Mouse (Mus musculus) limb, embryonic 12.5 days (tissue): ENCODE data around the gene Gm10260. TPM values are rescaled to one million over a fixed set of nuclear protein-coding genes. Genes with fewer than 3 reads are reported as not detected.

Experiments used
- ATAC-seq: fragments of 200-750 bp; cut with Nextera tagmentation; 2 replicates; pipeline ENCODE4 v1.8.0; 2017; ENCODE audit warnings: low read depth, moderate TSS enrichment; ENCODE audit not compliant: insufficient number of reproducible peaks, insufficient read depth, low FRiP score, low TSS enrichment
- H3K27ac ChIP-seq: fragments of 300-500 bp; sonication (generic); 2 replicates; pipeline ENCODE4 v1.5.1; 2016; ENCODE audit warnings: mild to moderate bottlenecking, moderate library complexity
- H3K27me3 ChIP-seq: fragments of 300-500 bp; sonication (generic); 2 replicates; pipeline ENCODE4 v1.6.1; 2016; ENCODE audit warnings: mild to moderate bottlenecking, moderate library complexity
- H3K36me3 ChIP-seq: fragments of 300-500 bp; sonication (generic); 2 replicates; pipeline ENCODE4 v1.6.1; 2016; ENCODE audit warnings: mild to moderate bottlenecking, moderate library complexity
- H3K4me1 ChIP-seq: fragments of 300-500 bp; sonication (generic); replicated peaks from 2 replicates; pipeline ENCODE4 v1.6.1; 2016
- H3K4me2 ChIP-seq: fragments of 300-500 bp; sonication (generic); 2 replicates; pipeline ENCODE4 v1.6.1; 2016; ENCODE audit warnings: mild to moderate bottlenecking, moderate library complexity
- H3K4me3 ChIP-seq: fragments of 300-500 bp; sonication (generic); replicated peaks from 2 replicates; pipeline ENCODE4 v1.5.1; 2016; ENCODE audit warnings: mild to moderate bottlenecking
- H3K9ac ChIP-seq: fragments of 300-500 bp; sonication (generic); replicated peaks from 2 replicates; pipeline ENCODE4 v1.6.1; 2016; ENCODE audit warnings: mild to moderate bottlenecking, moderate library complexity
- H3K9me3 ChIP-seq: fragments of 300-500 bp; sonication (generic); 2 replicates; pipeline ENCODE4 v1.6.1; 2016; ENCODE audit warnings: mild to moderate bottlenecking, moderate library complexity
- WGBS: fragments of 180-500 bp; shearing (Covaris S2); methylation state at CpG from one replicate; pipeline ENCODE4 v1.1.7; 2016; 5-methylcytosine and 5-hydroxymethylcytosine counted together
- polyA plus RNA-seq: library from polyadenylated mRNA; unstranded; fragments of >200 nt; fragmentation: Nextera tagmentation; extraction: Ambion mirVana; gene quantifications from 2 replicates; pipeline ENCODE4 v1.2.1, GENCODE M21; 2016

Gm10260 gene
- polyA plus RNA-seq, 1 experiment from 2014 or later, result 6.4 TPM

DNA sequence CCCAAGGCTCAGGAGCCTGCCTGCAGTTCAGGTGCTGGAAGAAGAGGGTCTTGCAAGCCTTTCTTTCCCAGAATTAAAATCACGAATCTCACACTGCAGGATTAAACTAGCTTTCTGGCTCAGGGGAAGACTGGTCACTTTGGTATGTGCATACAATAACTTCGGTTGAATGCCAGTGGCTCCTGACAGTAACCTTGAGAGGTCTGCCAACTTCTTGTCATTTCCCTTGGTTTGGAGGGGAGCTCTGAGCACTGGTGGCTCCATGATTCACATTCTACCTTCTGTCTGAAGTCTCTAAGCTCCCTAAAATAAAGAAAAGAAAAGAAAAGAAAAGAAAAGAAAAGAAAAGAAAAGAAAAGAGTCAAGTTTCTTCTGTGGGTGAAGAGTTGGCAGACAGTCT lies 16.4 kb downstream of the Gm10260 start:
- Histone ChIP-seq H3K4me1 (peaks cover 13% of the 10 kb centered on the region), H3K9ac (no peak overlapping the region), H3K4me3 (no peak overlapping the region), H3K36me3 (no peaks in the 10 kb centered on the region), H3K9me3 (no peaks in the 10 kb centered on the region), H3K4me2 (no peak overlapping the region), H3K27me3 (no peaks in the 10 kb centered on the region; the same call in 1 of the 2 replicates), H3K27ac (no peak overlapping the region)
- 66% methylated on average over 2 of the region's 2 CpGs for WGBS
- no peak for ATAC-seq

DNA sequence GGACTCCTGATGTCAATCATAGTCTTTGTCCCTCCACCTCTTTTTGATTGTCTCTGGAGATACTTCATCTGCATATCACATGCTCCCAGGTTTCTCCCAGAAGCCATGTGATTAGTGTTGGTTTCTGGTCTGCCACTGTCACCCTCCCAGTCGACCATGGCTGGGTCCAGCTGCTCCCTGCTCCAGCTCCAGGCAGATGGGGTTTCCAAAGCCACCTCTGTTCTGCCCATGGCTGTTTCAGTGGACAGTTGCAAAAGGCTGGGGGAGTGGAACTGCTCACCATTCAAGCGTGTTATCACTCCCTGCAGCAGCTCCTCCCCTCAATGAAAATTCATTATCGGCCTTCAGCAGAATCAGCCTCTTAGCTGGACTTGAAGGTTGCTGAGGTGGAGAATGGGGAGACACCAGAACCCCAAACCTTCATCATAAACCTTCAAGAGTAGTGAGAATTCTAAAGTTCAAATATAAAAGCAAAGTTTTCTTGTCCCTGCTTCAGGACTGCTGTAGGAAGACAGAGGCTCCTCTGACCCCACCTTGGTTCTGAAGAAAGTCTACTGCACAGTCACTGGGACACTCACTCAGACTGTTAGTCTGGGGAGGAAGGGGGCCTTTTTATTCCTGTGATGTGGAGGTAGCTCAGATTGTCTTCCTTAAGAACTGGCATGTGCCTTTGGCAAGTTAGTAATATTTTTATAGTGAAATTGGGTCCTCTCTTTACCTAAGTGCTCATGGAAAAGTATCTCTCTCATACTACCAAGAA lies 17.0 kb downstream of the Gm10260 start:
- no peak for ATAC-seq
- no peaks in the 10 kb centered on the region for H3K36me3 ChIP-seq
- H3K27me3 ChIP-seq, result no peaks in the 10 kb centered on the region; the same call in 1 of the 2 replicates
- H3K4me1 ChIP-seq, result peaks cover 13% of the 10 kb centered on the region
- whole genome bisulfite sequencing, result 62% methylated on average over 3 of the region's 3 CpGs
- no peak overlapping the region for H3K4me3 ChIP-seq
- H3K9me3 ChIP-seq, result no peaks in the 10 kb centered on the region
- no peak overlapping the region for H3K27ac ChIP-seq
- H3K4me2 ChIP-seq, result no peak overlapping the region
- no peak overlapping the region for H3K9ac ChIP-seq

- no peak for ATAC-seq
- H3K27me3 ChIP-seq, result no peaks in the 10 kb centered on the region
- H3K4me2 ChIP-seq, result no peak overlapping the region
- H3K9me3 ChIP-seq, result no peaks in the 10 kb centered on the region
- H3K27ac ChIP-seq, result no peak overlapping the region
- no peak overlapping the region for H3K4me3 ChIP-seq
- no peak overlapping the region for H3K9ac ChIP-seq
- 88% methylated on average over 6 of the region's 6 CpGs for WGBS
- no peaks in the 10 kb centered on the region for H3K4me1 ChIP-seq
- no peaks in the 10 kb centered on the region for H3K36me3 ChIP-seq
Observed at GRCm38 (mm10) chr13:97735931-97736330, 24.5 kb downstream of the Gm10260 start.

GRCm38 (mm10) chr13:97734760-97735159 lies 25.7 kb downstream of the Gm10260 start:
- H3K4me3 ChIP-seq, result no peak overlapping the region
- no peak overlapping the region for H3K4me2 ChIP-seq
- no peak overlapping the region for H3K9ac ChIP-seq
- no peak for ATAC-seq
- no peak overlapping the region for H3K27ac ChIP-seq
- no peaks in the 10 kb centered on the region for H3K27me3 ChIP-seq
- WGBS, result 91% methylated on average over 3 of the region's 3 CpGs
- H3K9me3 ChIP-seq, result no peaks in the 10 kb centered on the region
- no peaks in the 10 kb centered on the region for H3K4me1 ChIP-seq
- H3K36me3 ChIP-seq, result no peaks in the 10 kb centered on the region

DNA sequence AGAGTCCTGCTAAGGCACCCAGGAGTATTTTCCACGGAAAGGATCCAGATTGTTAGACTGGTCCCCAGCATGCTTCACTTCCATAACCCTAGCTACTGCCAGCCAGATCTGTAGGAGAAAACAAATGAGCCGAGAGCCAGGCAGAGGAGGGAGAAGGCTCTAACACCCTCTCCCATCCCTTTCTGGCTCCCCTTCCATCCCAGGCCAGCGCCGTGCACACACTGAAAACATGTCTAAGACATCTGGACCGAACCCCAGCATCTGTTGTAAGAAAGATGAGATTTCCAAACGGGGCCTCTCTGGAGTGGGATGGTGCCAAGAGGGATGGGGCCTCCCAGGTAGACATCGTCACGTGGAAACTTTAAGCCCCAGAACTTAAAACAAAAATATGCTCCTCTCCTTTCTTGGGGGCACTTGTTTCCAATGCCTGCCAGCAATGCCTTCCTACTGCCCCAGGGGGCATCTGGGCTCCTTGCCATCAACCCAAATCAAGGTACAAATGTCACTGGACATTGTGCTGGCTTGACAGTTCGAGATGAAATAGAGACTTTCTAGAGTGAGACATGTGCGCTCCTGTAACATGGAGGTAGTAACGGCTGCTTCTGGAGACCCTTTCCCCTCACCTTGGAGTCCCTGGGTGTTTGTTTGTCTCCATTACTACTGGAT lies 35.1 kb downstream of the Gm10260 start:
- H3K9me3 ChIP-seq, result no peaks in the 10 kb centered on the region
- no peak overlapping the region for H3K4me2 ChIP-seq
- ATAC-seq, result no peak
- no peaks in the 10 kb centered on the region for H3K27me3 ChIP-seq
- 75% methylated on average over 11 of the region's 11 CpGs for WGBS
- no peak overlapping the region for H3K4me3 ChIP-seq
- H3K9ac ChIP-seq, result no peak overlapping the region
- H3K4me1 ChIP-seq, result peaks cover 5% of the 10 kb centered on the region; the same call in 1 of the 2 replicates
- no peaks in the 10 kb centered on the region for H3K36me3 ChIP-seq
- H3K27ac ChIP-seq, result no peak overlapping the region

- Histone ChIP-seq H3K9me3 (no peaks in the 10 kb centered on the region), H3K27me3 (no peaks in the 10 kb centered on the region), H3K4me2 (no peak overlapping the region), H3K4me3 (no peak overlapping the region), H3K4me1 (peaks cover 5% of the 10 kb centered on the region; the same call in 1 of the 2 replicates), H3K9ac (no peak overlapping the region), H3K27ac (no peak overlapping the region), H3K36me3 (no peaks in the 10 kb centered on the region)
- no peak for ATAC-seq
- WGBS, result 76% methylated on average over 6 of the region's 6 CpGs
Observed at GRCm38 (mm10) chr13:97724551-97724950, 35.9 kb downstream of the Gm10260 start.

DNA sequence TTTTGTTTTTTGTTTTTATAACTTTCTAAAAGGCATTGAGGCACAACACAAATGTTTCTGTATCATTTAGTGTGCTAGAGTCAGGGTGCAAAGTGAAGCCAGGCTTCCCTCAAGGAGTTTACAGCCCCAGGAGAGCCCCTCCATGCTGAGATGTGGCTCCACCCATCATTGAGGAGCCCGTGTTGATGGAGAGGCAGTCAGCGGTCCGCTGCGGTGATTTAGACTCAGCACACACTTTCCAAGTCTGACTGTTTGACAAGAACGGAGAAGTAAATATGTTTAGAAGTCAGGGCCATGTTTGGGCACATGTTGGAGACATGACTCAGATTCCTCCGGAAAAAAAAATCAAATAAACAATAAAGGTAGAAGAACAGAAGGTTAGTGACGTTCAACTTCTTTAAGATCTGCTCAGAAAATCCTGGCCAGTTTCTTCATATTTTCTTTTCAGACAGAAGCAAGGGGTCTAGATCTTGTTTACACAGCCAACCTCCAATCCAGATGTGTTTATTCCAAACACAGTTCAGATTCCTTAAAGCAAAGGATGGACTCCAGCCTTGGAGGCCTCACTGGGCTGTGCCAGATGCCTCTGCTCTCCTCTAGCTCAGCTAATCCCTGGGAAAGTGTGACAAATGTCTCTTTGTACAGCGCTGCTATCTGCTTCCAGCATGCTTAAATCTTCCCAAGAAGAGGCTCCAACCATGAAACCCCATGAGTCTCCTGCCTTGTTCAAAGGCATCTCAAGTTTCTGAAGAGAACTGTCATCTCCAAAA lies 47.7 kb downstream of the Gm10260 start:
- H3K4me1 ChIP-seq, result 0 out of 2 replicates have a peak, but pooled peaks cover 6% of the 10 kb centered on the region
- 73% methylated on average over 8 of the region's 8 CpGs for WGBS
- no peaks in the 10 kb centered on the region for H3K9me3 ChIP-seq
- ATAC-seq, result no peak
- no peak overlapping the region for H3K4me3 ChIP-seq
- no peak overlapping the region for H3K4me2 ChIP-seq
- no peak overlapping the region for H3K27ac ChIP-seq
- H3K9ac ChIP-seq, result no peak overlapping the region
- H3K27me3 ChIP-seq, result no peaks in the 10 kb centered on the region
- no peaks in the 10 kb centered on the region for H3K36me3 ChIP-seq

GRCm38 (mm10) chr13:97711510-97711909 lies 48.9 kb downstream of the Gm10260 start:
- no peaks in the 10 kb centered on the region for H3K36me3 ChIP-seq
- H3K4me3 ChIP-seq, result no peak overlapping the region
- 0 out of 2 replicates have a peak, but pooled peaks cover 6% of the 10 kb centered on the region for H3K4me1 ChIP-seq
- H3K27ac ChIP-seq, result no peak overlapping the region
- no peaks in the 10 kb centered on the region for H3K27me3 ChIP-seq
- 87% methylated on average over 2 of the region's 2 CpGs for WGBS
- ATAC-seq, result no peak
- no peaks in the 10 kb centered on the region for H3K9me3 ChIP-seq
- no peak overlapping the region for H3K4me2 ChIP-seq
- H3K9ac ChIP-seq, result no peak overlapping the region
